Mouse (Mus musculus): Measurements from ENCODE around the gene Tbcel.

The Tbcel gene

GRCm38 (mm10) chr9:42486913-42487312 is 20.7 kb downstream of the Tbcel start:
- DNase-seq (ENCODE audit: low read depth), result peak; percentile 8

DNA sequence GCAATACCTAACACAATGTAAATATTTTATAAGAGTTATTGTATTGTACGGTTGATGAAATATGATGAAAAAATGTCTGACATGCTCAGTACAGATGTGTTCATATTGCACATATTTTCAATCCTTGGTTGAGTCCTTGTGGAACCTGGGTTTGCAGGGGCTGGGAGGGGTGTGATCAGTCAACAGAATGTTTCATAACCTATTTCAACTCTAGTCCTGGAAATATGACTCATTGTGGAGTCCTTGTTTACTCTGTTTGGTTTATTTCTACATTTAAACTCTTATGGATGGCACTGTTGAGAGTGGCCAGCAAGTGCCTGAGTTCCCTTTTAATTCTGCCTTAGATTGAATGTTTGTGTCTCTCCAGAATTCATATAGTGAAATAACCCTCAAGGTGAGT is 22.9 kb downstream of the Tbcel start:
- no peak for DNase-seq (ENCODE audit: low read depth)

- no peak for DNase-seq (ENCODE audit: low read depth)
Observed at GRCm38 (mm10) chr9:42482944-42483343, 24.7 kb downstream of the Tbcel start.

DNA sequence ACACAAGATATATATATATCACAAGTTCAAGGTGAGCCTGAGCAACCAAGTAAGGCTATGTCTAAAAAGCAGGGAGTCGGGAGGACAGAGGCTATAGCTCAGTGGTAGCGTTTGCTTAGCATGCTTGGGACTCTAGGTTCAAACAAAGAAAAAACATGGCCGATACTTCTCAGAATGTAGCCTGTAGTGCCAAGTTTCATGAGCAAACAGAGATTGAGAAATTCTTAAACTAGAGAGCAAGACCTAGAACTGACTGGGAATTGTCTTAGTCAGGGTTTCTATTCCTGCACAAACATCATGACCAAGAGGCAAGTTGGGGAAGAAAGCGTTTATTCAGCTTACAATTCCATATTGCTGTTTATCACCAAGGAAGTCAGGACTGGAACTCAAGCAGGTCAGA is 31.4 kb downstream of the Tbcel start:
- DNase-seq (ENCODE audit: low read depth), result no peak

GRCm38 (mm10) chr9:42474244-42474643 is 33.4 kb downstream of the Tbcel start:
- no peak for DNase-seq (ENCODE audit: low read depth)

DNA sequence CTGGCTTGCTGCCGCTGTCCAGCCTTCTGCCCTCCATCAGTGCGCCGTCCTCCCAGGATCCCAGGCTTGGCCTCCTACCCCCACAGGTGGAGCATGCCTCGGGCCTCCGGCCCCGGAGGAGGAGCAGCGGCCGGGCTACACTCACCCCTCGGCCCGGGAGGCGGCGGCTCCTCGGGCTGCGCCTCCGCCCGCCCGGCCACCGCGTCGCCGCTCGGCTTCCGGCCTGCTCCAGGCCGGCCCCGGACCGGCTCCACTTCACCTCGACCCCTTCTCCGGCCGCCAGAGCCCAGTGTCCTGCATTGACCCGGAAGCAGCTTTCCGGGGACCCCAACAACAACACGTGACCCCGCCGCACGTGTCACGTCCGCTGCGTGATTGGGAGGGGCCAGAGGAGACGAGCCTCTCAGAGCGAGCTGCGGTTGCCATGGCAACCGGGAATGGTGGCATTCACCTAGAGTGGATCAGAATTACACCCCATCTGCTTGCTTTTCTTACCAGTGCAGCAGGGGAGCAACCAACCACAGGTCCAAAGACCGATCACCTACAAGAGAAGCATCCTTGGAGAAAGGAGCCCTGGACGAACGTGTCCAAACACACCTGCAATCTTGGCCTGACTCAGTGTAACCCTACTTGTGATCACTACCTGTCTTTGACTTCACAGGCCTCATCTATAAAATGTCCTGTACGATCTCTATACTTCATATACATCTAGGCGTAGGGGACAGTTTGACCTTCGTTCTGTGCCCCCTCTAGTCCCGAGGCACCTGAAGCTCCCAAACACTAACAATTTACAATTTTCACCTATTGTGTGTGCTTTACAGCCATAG is 35.5 kb downstream of the Tbcel start:
- peak; percentile 75 for DNase-seq (ENCODE audit: low read depth)

DNA sequence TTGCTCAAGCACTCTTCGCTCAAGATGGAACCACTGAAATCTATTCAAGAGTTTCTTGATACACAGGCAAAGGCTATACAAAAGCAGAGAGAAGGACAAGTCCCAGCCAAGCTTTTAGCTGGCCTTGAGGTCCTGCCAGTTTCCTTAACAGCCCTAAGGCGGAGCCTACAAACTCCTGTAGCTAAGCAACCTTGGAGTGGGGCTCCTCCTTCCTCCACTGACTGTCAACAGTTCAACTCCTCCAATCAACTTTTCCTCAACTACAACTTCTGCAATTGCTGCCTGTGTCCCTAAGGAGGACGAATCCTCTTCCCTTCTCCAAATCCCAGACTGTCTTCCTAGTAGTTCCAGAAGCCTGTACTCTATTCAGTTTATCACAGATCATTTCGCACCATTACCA is 36.4 kb downstream of the Tbcel start:
- peak; percentile 68 for DNase-seq (ENCODE audit: low read depth)

- peak; percentile 8 for DNase-seq (ENCODE audit: low read depth)
Observed at GRCm38 (mm10) chr9:42469323-42469722, 38.3 kb downstream of the Tbcel start.

DNA sequence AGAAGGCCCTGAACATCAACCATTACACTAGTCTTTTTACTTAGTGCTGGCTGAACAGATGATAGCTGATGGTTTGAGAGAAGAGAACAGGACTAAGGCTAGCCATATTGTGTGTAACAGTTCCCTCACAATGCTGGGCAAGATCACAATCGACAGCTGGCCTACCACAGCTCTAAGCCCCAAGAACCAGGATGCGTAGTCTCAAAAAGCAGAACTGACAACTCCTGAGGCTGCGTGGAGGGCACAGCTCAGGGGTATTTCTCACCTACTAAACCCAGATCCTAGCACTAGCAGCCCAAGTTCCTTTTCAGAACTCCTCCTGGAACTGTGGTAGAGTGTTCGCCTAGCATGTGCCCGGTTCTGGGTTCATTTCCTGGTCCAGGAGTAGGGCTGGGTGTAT is 39.2 kb downstream of the Tbcel start:
- DNase-seq (ENCODE audit: low read depth), result no peak

DNA sequence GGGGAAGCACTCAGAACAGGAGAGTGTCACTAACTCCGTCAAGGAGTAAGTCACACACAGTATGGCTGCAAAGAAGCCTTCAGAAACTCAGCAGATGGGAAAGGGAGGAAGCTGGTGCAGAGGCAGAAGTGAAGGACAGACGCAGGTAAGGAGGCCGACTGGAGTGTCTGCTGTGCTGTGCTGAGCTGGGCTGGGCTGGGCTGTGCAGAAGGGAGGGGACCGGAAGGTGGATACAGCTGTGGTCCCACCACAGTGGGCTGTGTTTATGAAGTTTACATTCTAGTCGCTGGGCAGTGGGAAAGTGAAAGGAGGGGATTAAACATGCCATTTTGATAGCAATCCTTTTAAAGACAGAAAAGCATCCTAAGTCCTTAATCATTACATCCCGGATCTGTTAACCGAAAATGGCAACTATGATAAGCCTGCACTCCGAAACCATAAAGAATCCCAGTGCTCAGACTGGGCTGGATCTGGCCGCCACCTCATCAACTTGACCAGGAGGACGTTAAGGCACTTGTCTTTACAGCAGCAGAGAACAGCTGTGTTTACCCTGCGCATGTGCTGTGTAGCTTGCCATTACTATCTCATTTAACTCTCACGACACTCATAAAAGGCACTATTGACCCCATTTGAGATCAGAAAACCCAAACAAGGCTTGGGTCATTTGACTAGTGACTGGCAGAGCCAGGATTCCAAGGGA is 40.3 kb downstream of the Tbcel start:
- no peak for DNase-seq (ENCODE audit: low read depth)

DNA sequence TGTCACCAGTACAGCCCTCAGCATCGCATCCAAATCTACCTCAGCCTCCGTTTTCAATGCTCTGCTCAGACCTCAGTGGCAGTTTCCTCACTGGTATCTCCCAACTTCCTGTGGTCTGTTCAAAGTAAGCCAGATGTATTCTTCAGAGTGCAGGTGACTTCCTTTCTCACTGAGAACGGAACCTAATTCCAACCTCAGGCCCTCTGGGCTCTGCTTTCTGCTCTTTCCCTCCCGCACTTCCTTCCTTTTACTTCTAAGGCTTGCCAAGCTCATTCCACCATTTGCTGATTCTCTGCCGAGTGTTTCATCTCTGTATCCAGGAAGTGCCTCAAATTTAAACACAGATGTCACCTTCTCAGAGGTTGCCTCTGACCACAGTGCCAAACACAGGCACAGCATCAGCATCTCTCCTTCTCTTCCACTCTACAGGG is 41.9 kb downstream of the Tbcel start:
- DNase-seq (ENCODE audit: low read depth), result peak; percentile 22

DNA sequence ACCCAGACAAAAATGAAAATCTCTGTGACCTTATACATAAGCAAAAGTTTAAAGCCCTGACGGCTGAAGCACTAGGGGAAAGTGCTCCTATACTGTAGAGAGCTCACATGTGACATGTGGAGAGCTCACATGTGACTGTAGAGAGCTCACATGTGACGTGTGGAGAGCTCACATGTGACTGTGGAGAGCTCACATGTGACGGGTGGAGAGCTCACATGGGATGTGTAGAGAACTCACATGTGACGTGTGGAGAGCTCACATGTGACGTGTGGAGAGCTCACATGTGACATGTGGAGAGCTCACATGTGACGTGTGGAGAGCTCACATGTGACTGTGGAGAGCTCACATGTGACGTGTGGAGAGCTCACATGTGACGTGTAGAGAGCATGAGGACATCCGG is 43.4 kb downstream of the Tbcel start:
- DNase-seq (ENCODE audit: low read depth), result no peak

GRCm38 (mm10) chr9:42463220-42463989 is 44.2 kb downstream of the Tbcel start:
- DNase-seq (ENCODE audit: low read depth), result peak; percentile 16

- DNase-seq (ENCODE audit: low read depth), result no peak
Observed at GRCm38 (mm10) chr9:42462585-42463219, 44.9 kb downstream of the Tbcel start.

DNA sequence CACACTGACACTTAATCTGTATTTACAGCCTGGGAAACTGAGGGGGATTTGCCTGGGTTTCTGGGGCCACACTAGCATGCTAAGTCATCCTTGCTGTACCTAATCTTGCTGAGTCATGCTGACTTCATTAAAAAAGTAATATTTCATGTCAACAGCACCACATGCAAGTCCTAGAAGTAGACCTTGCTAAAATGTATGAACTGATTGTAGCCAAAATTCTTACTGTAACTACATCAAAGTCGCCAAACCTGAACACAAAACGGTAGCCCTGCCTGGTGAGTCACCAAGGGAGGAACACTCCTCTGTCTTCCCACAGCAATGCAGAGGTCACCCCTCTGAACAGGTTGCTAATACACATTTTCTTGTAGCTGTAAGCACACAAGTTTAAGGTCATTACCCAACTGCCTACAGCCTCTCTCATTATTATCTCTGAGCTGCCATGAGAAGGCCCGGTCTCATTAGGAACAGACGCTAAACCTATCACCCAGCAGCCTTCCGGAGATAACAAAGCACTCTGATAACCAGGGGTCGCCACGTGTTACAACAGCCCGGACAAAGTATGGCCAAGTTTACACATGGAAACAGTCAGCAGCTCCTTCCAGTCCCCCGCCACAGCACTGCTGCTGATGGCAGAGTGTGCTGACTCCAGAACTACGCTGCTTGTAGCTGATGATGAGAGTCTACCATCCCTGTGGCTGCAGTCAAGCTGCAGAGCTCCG is 46.1 kb downstream of the Tbcel start:
- DNase-seq (ENCODE audit: low read depth), result peak; percentile 47

DNA sequence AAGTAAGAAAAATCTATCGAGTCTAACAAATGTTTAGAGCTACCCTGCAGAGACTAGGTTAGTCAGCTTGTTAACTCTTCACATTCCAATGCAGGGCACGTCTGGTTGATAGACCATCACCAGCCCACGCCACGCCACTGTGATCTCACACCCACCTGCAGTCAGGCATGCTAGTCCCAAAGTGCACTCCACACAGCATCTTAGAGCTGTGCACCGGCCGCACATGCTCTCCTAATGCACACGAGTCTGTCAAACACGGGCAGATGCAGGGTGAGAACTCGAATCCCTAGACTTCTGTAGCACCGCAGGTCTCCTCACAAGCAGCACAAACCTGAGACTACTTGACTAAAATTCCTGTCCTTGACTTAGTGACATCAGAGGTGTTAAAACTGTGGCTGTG is 47.3 kb downstream of the Tbcel start:
- DNase-seq (ENCODE audit: low read depth), result no peak

GRCm38 (mm10) chr9:42459736-42460135 is 47.9 kb downstream of the Tbcel start:
- DNase-seq (ENCODE audit: low read depth), result no peak

DNA sequence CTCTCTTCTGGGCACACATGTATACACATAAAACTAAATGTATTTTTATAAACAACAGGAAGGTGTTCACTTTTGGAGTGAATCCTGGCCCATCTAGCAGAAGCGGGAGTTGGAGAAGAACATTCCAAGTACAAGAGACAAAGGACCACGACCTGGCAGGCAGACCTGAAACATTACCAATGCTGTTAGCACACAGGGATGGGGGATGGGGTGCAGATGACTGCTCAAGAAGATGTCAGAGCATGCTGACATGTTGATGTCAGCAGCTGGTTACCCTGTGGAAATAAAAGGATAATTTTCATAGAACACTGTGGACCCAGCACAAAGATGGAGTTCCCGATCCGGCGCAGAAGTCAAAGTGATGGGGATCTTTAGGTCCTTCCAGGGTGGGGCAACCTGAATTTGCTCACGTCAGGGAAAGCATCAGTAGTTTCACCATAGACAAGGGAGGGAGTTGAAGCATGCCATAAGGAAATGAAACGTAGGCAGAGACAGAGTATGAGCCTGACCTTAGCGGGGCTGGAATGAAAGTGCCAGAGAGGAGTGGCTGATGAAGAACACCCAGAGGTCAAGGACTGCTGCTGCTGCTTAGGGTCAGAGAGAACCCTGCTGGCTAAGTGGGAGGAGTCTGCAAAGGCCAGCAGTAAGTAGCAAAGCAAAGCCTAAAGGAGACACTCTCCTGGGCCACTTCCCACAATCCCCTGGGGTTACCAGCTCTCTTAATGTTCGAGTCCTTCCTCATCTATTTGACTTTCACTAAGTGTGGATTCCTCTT is 48.7 kb downstream of the Tbcel start:
- no peak for DNase-seq (ENCODE audit: low read depth)

DNA sequence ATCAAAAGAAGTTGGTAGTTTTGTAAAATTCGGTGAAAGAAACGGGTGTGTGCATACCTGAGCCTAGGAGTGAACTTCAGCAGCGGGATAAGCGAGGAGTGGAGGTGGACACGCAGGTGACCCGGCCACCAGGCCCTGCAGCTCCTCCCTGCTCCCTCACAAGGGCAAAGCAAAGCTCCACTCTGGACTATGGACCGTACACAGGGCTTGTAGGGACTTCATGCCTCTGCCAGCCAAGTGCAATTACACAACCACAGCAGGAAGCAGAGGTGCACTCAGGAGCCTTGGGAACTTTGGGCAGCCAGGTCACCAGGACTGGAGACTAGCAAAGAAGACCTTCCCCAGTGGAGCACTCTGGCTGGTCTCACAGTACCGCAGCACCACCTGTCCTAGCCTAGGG is 50.1 kb downstream of the Tbcel start:
- DNase-seq (ENCODE audit: low read depth), result no peak

GRCm38 (mm10) chr9:42454364-42454763 is 53.2 kb downstream of the Tbcel start:
- no peak for DNase-seq (ENCODE audit: low read depth)

DNA sequence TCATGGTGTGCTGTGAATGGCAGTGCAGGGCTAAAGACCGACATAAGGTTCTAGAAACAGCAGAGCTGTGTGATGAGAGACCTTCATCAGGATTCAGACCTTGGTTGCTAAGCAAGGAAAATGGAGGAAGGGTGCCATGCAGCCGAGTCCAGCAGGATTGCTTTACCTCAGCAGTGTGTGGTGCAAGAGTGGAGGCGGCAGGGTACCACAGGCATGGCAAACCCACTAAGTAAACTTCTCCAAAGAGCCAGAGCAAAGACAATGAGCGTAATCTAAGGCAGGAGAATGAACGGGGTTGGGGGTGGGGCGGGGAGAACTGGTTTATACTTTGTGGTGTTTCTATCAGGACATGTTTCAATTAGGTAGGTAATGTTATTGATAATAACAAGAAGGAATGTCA is 58.6 kb downstream of the Tbcel start:
- no peak for DNase-seq (ENCODE audit: low read depth)

All from 416B (cell line).